Mouse (Mus musculus) hindbrain, embryonic 11.5 days (tissue): Measurements from ENCODE around the gene Gm47995. TPM values are rescaled to one million over a fixed set of nuclear protein-coding genes. Genes with fewer than 3 reads are reported as not detected.
A peak's percentile ranks its signal among the peaks of the same experiment; 100 is the strongest.
"Not testable (repeated sequence)": the region's sequence is repeated elsewhere in the genome, so short reads cannot be mapped to it uniquely, and the experiment has no call there.

ENCODE experiments used
- ATAC-seq: fragments of 200-750 bp; cut with Nextera tagmentation; 2 replicates; pipeline ENCODE4 v1.8.0; 2017; ENCODE audit warnings: mild to moderate bottlenecking, moderate TSS enrichment, moderate library complexity; ENCODE audit not compliant: low FRiP score
- DNase-seq: peaks from one replicate; pipeline ENCODE4 v3.0.0-alpha.2; 2015; ENCODE audit warnings: low spot score
- H3K27ac ChIP-seq: fragments of 300-500 bp; sonication (generic); 2 replicates; pipeline ENCODE4 v1.5.1; 2014; ENCODE audit warnings: mild to moderate bottlenecking, low read depth, low read length
- H3K27me3 ChIP-seq: fragments of 300-500 bp; sonication (generic); 2 replicates; pipeline ENCODE4 v1.6.1; 2014; ENCODE audit warnings: mild to moderate bottlenecking, low read length, moderate library complexity, mixed read lengths; ENCODE audit not compliant: control insufficient read depth, insufficient read depth
- H3K36me3 ChIP-seq: fragments of 300-500 bp; sonication (generic); 2 replicates; pipeline ENCODE4 v1.6.1; 2014; ENCODE audit warnings: mild to moderate bottlenecking, low read length, moderate library complexity, mixed read lengths; ENCODE audit not compliant: control insufficient read depth, insufficient read depth
- H3K4me1 ChIP-seq: fragments of 300-500 bp; sonication (generic); replicated peaks from 2 replicates; pipeline ENCODE4 v1.6.1; 2014; ENCODE audit warnings: low read length, mixed read lengths; ENCODE audit not compliant: control insufficient read depth, insufficient read depth
- H3K4me2 ChIP-seq: fragments of 300-500 bp; sonication (generic); replicated peaks from 2 replicates; pipeline ENCODE4 v1.6.1; 2014; ENCODE audit warnings: mild to moderate bottlenecking, low read depth, low read length
- H3K4me3 ChIP-seq: fragments of 300-500 bp; sonication (generic); 2 replicates; pipeline ENCODE4 v1.5.1; 2014; ENCODE audit warnings: low read depth, low read length
- H3K9ac ChIP-seq: fragments of 300-500 bp; sonication (generic); 2 replicates; pipeline ENCODE4 v1.6.1; 2014; ENCODE audit warnings: low read depth, low read length
- H3K9me3 ChIP-seq: fragments of 300-500 bp; sonication (generic); 2 replicates; pipeline ENCODE4 v1.6.1; 2016; ENCODE audit warnings: low read length; ENCODE audit not compliant: control insufficient read depth
- WGBS: fragments of 180-500 bp; shearing (Covaris S2); extraction: QIAGEN DNeasy Blood & Tissue Kit; methylation state at CpG from one replicate; pipeline ENCODE4 v1.1.7; 2014; 5-methylcytosine and 5-hydroxymethylcytosine counted together
- polyA plus RNA-seq: library from polyadenylated mRNA; unstranded; fragments of >200 nt; fragmentation: Nextera tagmentation; extraction: Ambion mirVana; gene quantifications from 2 replicates; pipeline ENCODE4 v1.2.1, GENCODE M21; 2014

Gm47995 gene
- 0.20 TPM in 1 of 2 replicates, not detected in the other for polyA plus RNA-seq

DNA sequence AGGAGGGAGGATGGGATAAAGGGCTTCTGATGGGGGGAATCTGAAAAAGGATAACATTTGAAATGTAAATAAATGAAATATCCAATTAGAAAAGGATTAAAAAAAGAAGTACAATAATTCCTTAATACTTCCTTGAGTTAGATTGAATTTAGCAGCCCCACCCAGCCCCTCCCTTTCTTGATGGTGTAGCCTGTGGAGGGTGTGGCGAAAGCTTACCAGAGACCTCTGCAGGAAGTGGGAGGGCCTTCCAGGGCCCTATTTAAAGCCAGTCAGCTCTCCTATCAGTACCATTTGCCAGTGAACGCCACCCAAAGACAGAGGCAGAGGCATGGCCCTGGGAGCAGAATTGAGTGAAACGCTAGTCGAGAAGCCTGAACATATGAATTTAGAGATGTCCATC, at the start of gene Gm47995:
TSS of gene Gm47995 (plus strand) at position 329 of the 400 bp plus-strand sequence.
- not testable (repeated sequence) for H3K4me2 ChIP-seq, H3K4me1 ChIP-seq, H3K9ac ChIP-seq, H3K4me3 ChIP-seq, DNase-seq, H3K27ac ChIP-seq, H3K9me3 ChIP-seq, H3K27me3 ChIP-seq, H3K36me3 ChIP-seq, ATAC-seq
- 100% methylated on average over 1 of the region's 4 CpGs for WGBS

DNA sequence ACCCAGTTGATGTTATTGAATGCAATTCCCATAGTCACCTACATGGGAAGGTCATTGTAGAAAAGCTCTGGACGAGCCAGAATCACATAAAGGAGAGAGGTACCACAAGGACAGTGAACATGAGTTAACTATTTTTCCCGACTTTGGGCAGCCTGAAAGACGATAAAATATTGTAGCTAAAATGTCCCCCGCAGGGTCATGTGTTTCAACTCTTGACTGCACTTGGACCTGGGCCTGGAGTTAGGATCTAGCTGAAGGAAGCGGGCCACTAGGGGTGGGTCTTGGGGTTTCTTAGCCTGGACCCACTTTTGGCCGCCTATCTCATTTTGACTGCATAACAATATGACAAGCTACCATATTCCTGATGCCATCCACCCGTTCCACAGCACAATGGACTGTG, 48.0 kb upstream of the Gm47995 start:
- Histone ChIP-seq H3K4me2 (no peak overlapping the region), H3K9ac (no peak overlapping the region), H3K27ac (no peak overlapping the region), H3K9me3 (no peaks in the 10 kb centered on the region), H3K4me3 (no peak overlapping the region), H3K27me3 (no peaks in the 10 kb centered on the region), H3K36me3 (no peaks in the 10 kb centered on the region), H3K4me1 (no peaks in the 10 kb centered on the region)
- ATAC-seq (no peak), DNase-seq (no peak)
- 89% methylated on average over 7 of the region's 7 CpGs for WGBS

DNA sequence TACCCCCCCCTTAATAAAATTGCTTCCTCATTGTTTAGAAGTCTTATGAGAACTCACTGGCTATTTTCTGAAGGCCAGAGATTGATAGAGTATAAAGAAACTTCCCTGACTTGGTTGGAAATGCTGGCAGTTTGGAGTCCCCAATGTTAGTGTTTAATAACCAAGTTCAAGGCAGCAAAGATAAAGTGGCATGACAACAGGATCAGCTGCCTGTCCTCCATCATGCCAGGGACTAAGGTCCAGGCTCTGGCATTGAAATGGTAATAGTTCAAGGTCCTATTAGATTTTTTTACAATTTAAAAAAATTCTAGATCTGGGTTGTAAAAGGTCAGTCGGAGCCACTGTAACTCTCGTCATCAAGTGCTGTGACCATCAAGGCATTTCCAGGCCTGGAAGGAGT, 47.2 kb upstream of the Gm47995 start:
- no peaks in the 10 kb centered on the region for H3K9me3 ChIP-seq
- no peak overlapping the region for H3K27ac ChIP-seq
- no peak for ATAC-seq
- H3K4me2 ChIP-seq = no peak overlapping the region
- WGBS = 69% methylated on average over 2 of the region's 2 CpGs
- no peaks in the 10 kb centered on the region for H3K27me3 ChIP-seq
- H3K4me3 ChIP-seq = no peak overlapping the region
- H3K36me3 ChIP-seq = no peaks in the 10 kb centered on the region
- no peak overlapping the region for H3K9ac ChIP-seq
- H3K4me1 ChIP-seq = no peaks in the 10 kb centered on the region
- no peak for DNase-seq

GRCm38 (mm10) chr1:151153056-151153652, 45.1 kb upstream of the Gm47995 start:
- Histone ChIP-seq H3K36me3 (no peaks in the 10 kb centered on the region), H3K27me3 (no peaks in the 10 kb centered on the region), H3K27ac (no peak overlapping the region), H3K9me3 (no peaks in the 10 kb centered on the region), H3K4me3 (no peak overlapping the region), H3K4me1 (no peaks in the 10 kb centered on the region), H3K4me2 (no peak overlapping the region), H3K9ac (no peak overlapping the region)
- ATAC-seq (no peak), DNase-seq (no peak)
- WGBS = 92% methylated on average over 6 of the region's 6 CpGs

- not testable (repeated sequence) for H3K9me3 ChIP-seq, H3K36me3 ChIP-seq, H3K27me3 ChIP-seq, ATAC-seq, DNase-seq, H3K4me3 ChIP-seq, H3K9ac ChIP-seq, H3K4me2 ChIP-seq, H3K27ac ChIP-seq, H3K4me1 ChIP-seq
- WGBS = 95% methylated on average over 9 of the region's 9 CpGs
Measured at GRCm38 (mm10) chr1:151154131-151154530, 44.1 kb upstream of the Gm47995 start.

GRCm38 (mm10) chr1:151156129-151156528, 42.1 kb upstream of the Gm47995 start:
- H3K27ac ChIP-seq = no peak overlapping the region
- H3K9me3 ChIP-seq = no peaks in the 10 kb centered on the region
- no peaks in the 10 kb centered on the region for H3K36me3 ChIP-seq
- no peak for ATAC-seq
- no peak overlapping the region for H3K4me3 ChIP-seq
- WGBS = 88% methylated on average over 3 of the region's 3 CpGs
- no peak for DNase-seq
- H3K4me2 ChIP-seq = no peak overlapping the region
- no peaks in the 10 kb centered on the region for H3K4me1 ChIP-seq
- no peaks in the 10 kb centered on the region for H3K27me3 ChIP-seq
- no peak overlapping the region for H3K9ac ChIP-seq

DNA sequence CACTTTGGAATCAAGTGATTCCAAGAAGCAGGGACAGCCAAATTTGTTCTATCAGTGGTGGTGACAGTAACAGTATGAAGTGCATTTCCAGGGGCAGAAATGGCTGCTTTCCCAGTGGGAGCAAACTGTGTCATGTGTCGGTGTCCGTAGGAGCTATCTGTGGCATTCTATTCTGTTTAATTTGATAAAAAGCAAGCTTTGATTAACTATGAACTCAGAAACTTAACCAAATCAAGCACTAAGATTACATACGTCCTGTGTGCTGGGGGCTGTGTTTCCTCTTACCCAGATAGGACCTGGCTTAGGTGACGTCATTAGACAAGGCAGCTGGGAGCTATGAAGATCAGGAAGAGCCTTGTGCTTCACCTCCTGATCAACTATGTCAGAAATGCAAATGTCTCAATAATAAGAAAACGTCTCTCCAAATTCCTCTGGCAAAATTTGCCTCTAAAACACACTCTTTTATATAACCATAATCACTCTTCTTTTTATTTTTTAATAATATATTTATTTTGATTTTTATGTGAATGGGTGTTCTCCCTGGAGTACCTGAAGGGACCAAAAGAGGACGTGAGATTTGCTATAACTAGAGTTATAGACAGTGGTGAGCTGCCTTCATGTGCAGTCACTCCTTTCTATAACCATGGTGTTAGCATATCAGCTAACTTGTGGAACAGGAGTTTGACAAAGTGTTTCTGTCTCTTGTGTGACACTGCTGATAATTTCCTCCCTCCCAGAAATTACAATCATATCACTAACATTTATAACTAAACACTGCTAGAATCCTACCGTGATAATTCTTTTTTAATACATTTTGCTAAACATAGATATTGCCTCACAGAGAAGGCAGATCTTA, 41.2 kb upstream of the Gm47995 start:
- Histone ChIP-seq H3K4me1 (no peaks in the 10 kb centered on the region), H3K9me3 (no peaks in the 10 kb centered on the region), H3K27ac (no peak overlapping the region), H3K36me3 (no peaks in the 10 kb centered on the region), H3K27me3 (no peaks in the 10 kb centered on the region), H3K9ac (no peak overlapping the region), H3K4me2 (no peak overlapping the region), H3K4me3 (no peak overlapping the region)
- ATAC-seq (no peak), DNase-seq (no peak)
- WGBS = 82% methylated on average over 7 of the region's 7 CpGs

GRCm38 (mm10) chr1:151157963-151158856, 40.0 kb upstream of the Gm47995 start:
- no peak overlapping the region for H3K4me2 ChIP-seq
- H3K27me3 ChIP-seq = no peaks in the 10 kb centered on the region
- no peaks in the 10 kb centered on the region for H3K9me3 ChIP-seq
- WGBS = 54% methylated on average over 9 of the region's 9 CpGs
- H3K27ac ChIP-seq = no peak overlapping the region
- ATAC-seq (peak; percentile 77), DNase-seq (peak; percentile 25)
- no peak overlapping the region for H3K9ac ChIP-seq
- no peak overlapping the region for H3K4me3 ChIP-seq
- H3K4me1 ChIP-seq = no peaks in the 10 kb centered on the region
- H3K36me3 ChIP-seq = no peaks in the 10 kb centered on the region
